In the genomic region with DNA sequence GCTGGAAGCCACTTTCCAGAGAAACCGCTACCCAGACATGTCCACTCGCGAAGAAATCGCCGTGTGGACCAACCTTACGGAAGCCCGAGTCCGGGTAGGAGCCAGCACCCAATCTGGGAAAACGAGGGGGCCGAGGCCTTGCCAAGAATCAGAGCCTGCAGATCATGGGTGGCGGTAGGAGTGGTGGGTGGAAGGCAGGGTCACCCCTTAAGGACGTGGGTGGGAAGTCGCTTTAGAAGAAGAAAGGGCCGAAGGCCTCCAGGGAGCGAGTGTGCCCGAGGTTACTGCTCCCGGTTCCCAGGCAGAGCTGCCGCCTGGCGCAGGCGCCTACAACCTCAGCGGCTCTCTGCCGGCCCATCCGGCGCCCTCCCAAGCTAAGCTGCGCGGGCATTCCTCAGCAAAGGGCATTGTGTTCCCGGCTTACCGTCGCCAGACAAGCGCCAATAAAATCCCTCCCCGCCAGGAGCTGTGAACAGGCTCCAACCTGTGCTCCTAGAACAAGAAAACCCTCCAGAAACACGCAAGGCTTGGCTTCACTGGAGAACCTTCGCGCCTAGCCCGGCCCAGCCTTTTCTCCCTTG, we compare ENCODE assay signal across 8 mouse cellular contexts. TPM values are rescaled to one million over a fixed set of nuclear protein-coding genes. Genes with fewer than 3 reads are reported as not detected.
DNase-seq lines count a peak whose midpoint lies in the region; ATAC-seq and TF ChIP-seq lines count a peak whose summit lies in the region.
"Had no signal": no experiment of that assay in that cellular context is flagged by ENCODE, and none has a peak within 500 bp of the region (broad histone marks: within the 10 kb centered on the region; RNA-seq: fewer than 3 reads in every experiment).

No protein-coding gene starts in this region.

- H3K4me3 ChIP-seq in testis, adult 2 months (ENCODE audit: control insufficient read depth, low read depth, low read length), result peak overlapping the region; percentile 60
- H3K4me3 ChIP-seq in forebrain, embryonic 14.5 days (ENCODE audit: low read depth, low read length), result peak overlapping the region; percentile 14

- no peak for ATAC-seq in forebrain, embryonic 14.5 days
- no peak for ATAC-seq in frontal cortex, adult (ENCODE audit: low TSS enrichment)

- TF ChIP-seq CTCF in testis, adult 2 months (IDR thresholded peaks at IDR 0.05; ENCODE audit: control insufficient read depth, insufficient read depth, insufficient replicate concordance, low read depth, low read length), result no peak

- no peaks in the 10 kb centered on the region for H3K9me3 ChIP-seq in forebrain, embryonic 14.5 days (replicated peaks; ENCODE audit: control insufficient read depth, low read length)

- H3K36me3 ChIP-seq in testis, adult 2 months (ENCODE audit: control insufficient read depth, insufficient read depth, low read length), result no peaks in the 10 kb centered on the region
- H3K36me3 ChIP-seq in forebrain, embryonic 14.5 days (ENCODE audit: control insufficient read depth, insufficient read depth, low read length), result no peaks in the 10 kb centered on the region

- peaks cover 33% of the 10 kb centered on the region for H3K27me3 ChIP-seq in testis, adult 2 months (ENCODE audit: control insufficient read depth, insufficient read depth, low read length)
- H3K27me3 ChIP-seq in forebrain, embryonic 14.5 days (replicated peaks; ENCODE audit: control insufficient read depth, insufficient read depth, low read length), result peaks cover 80% of the 10 kb centered on the region

- 1% methylated on average over 35 of the region's 35 CpGs for WGBS in forebrain, embryonic 14.5 days

- DNase-seq in testis, postnatal 10 days (ENCODE audit: low spot score), result no peak
- DNase-seq in forebrain, embryonic 14.5 days (ENCODE audit: low spot score), result no peak
- peak; percentile 46 for DNase-seq in kidney, postnatal 14 days
- DNase-seq in skeletal muscle tissue, adult 2 months (ENCODE audit: low read depth, low spot score), result peak; percentile 27
- no peak for DNase-seq in cerebellum, adult 9-10 months

- H3K4me2 ChIP-seq in forebrain, embryonic 14.5 days (ENCODE audit: low read length), result peak overlapping the region; percentile 14; the same call in 1 of the 2 replicates

- H3K27ac ChIP-seq in testis, adult 2 months (ENCODE audit: control insufficient read depth, insufficient read depth, low read depth, low read length), result no peak overlapping the region
- H3K27ac ChIP-seq in forebrain, embryonic 14.5 days (ENCODE audit: low read depth, low read length), result no peak overlapping the region
- H3K27ac ChIP-seq: liver, embryonic 14.5 days had no signal

- H3K4me1 ChIP-seq in testis, adult 2 months (ENCODE audit: control insufficient read depth, insufficient read depth, low read length), result peaks cover 29% of the 10 kb centered on the region
- H3K4me1 ChIP-seq in forebrain, embryonic 14.5 days (ENCODE audit: control insufficient read depth, insufficient read depth, low read length), result peaks cover 5% of the 10 kb centered on the region; the same call in 1 of the 2 replicates

- no peak for TF ChIP-seq POLR2A in testis, adult 2 months (IDR thresholded peaks at IDR 0.05; ENCODE audit: control insufficient read depth, low read depth, low read length)

- no peak overlapping the region for H3K9ac ChIP-seq in forebrain, embryonic 14.5 days (ENCODE audit: low read length)
- H3K9ac ChIP-seq: liver, embryonic 14.5 days had no signal

RNA-seq across cellular contexts. Expression of a gene that starts 16.2 kb away (rescaled TPM):
- polyA plus RNA-seq in testis, adult 2 months (2012; rRNA removed), result 6.1 and 6.6 TPM in 2 replicates
- polyA plus RNA-seq in forebrain, embryonic 14.5 days (2014; fragmentation: Nextera tagmentation; extraction: Ambion mirVana), result 9.3 and 13.7 TPM in 2 replicates

Comparison
In these comparisons a context has a peak if more than half of its experiments do, and no peak if none do; other contexts are left out.
1. DNase-seq: peak in kidney, postnatal 14 days (single experiment) and skeletal muscle tissue, adult 2 months (single experiment); none in testis, postnatal 10 days (single experiment), forebrain, embryonic 14.5 days (single experiment) and cerebellum, adult 9-10 months (single experiment).